Mouse (Mus musculus) hindbrain, embryonic 12.5 days (tissue): ENCODE measurements around the gene Syngap1. TPM values are rescaled to one million over a fixed set of nuclear protein-coding genes. Genes with fewer than 3 reads are reported as not detected.

Experiments used
- ATAC-seq: fragments of 200-750 bp; cut with Nextera tagmentation; 2 replicates; pipeline ENCODE4 v1.8.0; 2017; ENCODE audit warnings: moderate TSS enrichment; ENCODE audit not compliant: low FRiP score
- H3K27ac ChIP-seq: fragments of 300-500 bp; sonication (generic); 2 replicates; pipeline ENCODE4 v1.5.1; 2016; ENCODE audit warnings: mild to moderate bottlenecking
- H3K27me3 ChIP-seq: fragments of 300-500 bp; sonication (generic); 2 replicates; pipeline ENCODE4 v1.6.1; 2016; ENCODE audit warnings: mild to moderate bottlenecking
- H3K36me3 ChIP-seq: fragments of 300-500 bp; sonication (generic); 2 replicates; pipeline ENCODE4 v1.6.1; 2016; ENCODE audit warnings: mild to moderate bottlenecking
- H3K4me1 ChIP-seq: fragments of 300-500 bp; sonication (generic); 2 replicates; pipeline ENCODE4 v1.6.1; 2016
- H3K4me2 ChIP-seq: fragments of 300-500 bp; sonication (generic); replicated peaks from 2 replicates; pipeline ENCODE4 v1.6.1; 2016; ENCODE audit warnings: mild to moderate bottlenecking
- H3K4me3 ChIP-seq: fragments of 300-500 bp; sonication (generic); 2 replicates; pipeline ENCODE4 v1.5.1; 2016; ENCODE audit warnings: mild to moderate bottlenecking
- H3K9ac ChIP-seq: fragments of 300-500 bp; sonication (generic); 2 replicates; pipeline ENCODE4 v1.6.1; 2016; ENCODE audit warnings: mild to moderate bottlenecking, moderate library complexity
- H3K9me3 ChIP-seq: fragments of 300-500 bp; sonication (generic); replicated peaks from 2 replicates; pipeline ENCODE4 v1.6.1; 2016; ENCODE audit warnings: mild to moderate bottlenecking
- WGBS: fragments of 180-500 bp; shearing (Covaris S2); methylation state at CpG from one replicate; pipeline ENCODE4 v1.1.7; 2016; 5-methylcytosine and 5-hydroxymethylcytosine counted together
- polyA plus RNA-seq: library from polyadenylated mRNA; unstranded; fragments of >200 nt; fragmentation: Nextera tagmentation; extraction: Ambion mirVana; gene quantifications from 2 replicates; pipeline ENCODE4 v1.2.1, GENCODE M21; 2016

Syngap1 gene
- polyA plus RNA-seq, 1 experiment from 2014 or later = 4.2 TPM

- Histone ChIP-seq H3K27me3 (no peaks in the 10 kb centered on the region), H3K4me2 (no peak overlapping the region), H3K4me3 (no peak overlapping the region), H3K9me3 (no peaks in the 10 kb centered on the region), H3K27ac (no peak overlapping the region), H3K36me3 (peaks cover 25% of the 10 kb centered on the region), H3K4me1 (no peaks in the 10 kb centered on the region), H3K9ac (no peak overlapping the region)
- ATAC-seq = no peak
- WGBS = 95% methylated on average over 4 of the region's 4 CpGs
These were observed 42.3 kb downstream of the Syngap1 start for GRCm38 (mm10) chr17:26983382-26983781.

GRCm38 (mm10) chr17:26985503-26986179 lies 44.6 kb downstream of the Syngap1 start:
- H3K27ac ChIP-seq = no peak overlapping the region
- no peak for ATAC-seq
- no peaks in the 10 kb centered on the region for H3K9me3 ChIP-seq
- no peaks in the 10 kb centered on the region for H3K4me1 ChIP-seq
- WGBS = 77% methylated on average over 10 of the region's 10 CpGs
- H3K36me3 ChIP-seq = peaks cover 8% of the 10 kb centered on the region; the same call in 1 of the 2 replicates
- H3K27me3 ChIP-seq = no peaks in the 10 kb centered on the region
- H3K4me3 ChIP-seq = no peak overlapping the region
- H3K4me2 ChIP-seq = no peak overlapping the region
- H3K9ac ChIP-seq = no peak overlapping the region

DNA sequence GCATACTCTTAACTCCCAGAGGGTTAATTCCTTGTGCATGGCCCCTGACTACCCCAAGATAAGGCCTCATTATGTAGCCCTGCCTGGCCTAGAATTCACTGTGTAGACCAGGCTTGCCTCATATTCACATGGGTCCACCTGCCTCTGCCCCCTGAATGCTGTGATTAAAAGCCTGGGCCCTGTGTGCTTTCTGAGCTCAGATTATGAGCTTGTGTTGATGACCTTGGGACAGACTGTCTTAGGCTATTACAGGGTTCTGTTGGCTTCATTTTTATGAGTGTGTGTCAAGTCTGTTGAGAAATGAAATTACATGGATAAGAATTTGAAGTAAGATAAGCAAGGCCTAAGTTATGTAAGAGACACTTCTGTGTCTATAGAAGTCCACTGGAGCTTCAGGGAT lies 49.5 kb downstream of the Syngap1 start:
- no peaks in the 10 kb centered on the region for H3K4me1 ChIP-seq
- H3K27ac ChIP-seq = no peak overlapping the region
- H3K4me2 ChIP-seq = no peak overlapping the region
- no peak overlapping the region for H3K9ac ChIP-seq
- H3K27me3 ChIP-seq = no peaks in the 10 kb centered on the region
- H3K4me3 ChIP-seq = no peak overlapping the region
- H3K9me3 ChIP-seq = no peaks in the 10 kb centered on the region
- ATAC-seq = no peak
- no peaks in the 10 kb centered on the region for H3K36me3 ChIP-seq

- H3K4me3 ChIP-seq = no peak overlapping the region
- H3K27me3 ChIP-seq = no peaks in the 10 kb centered on the region
- no peaks in the 10 kb centered on the region for H3K4me1 ChIP-seq
- no peak for ATAC-seq
- no peaks in the 10 kb centered on the region for H3K9me3 ChIP-seq
- H3K9ac ChIP-seq = no peak overlapping the region
- H3K4me2 ChIP-seq = no peak overlapping the region
- H3K27ac ChIP-seq = no peak overlapping the region
- 88% methylated on average over 14 of the region's 14 CpGs for whole genome bisulfite sequencing
- no peaks in the 10 kb centered on the region for H3K36me3 ChIP-seq
These were observed 53.4 kb downstream of the Syngap1 start for GRCm38 (mm10) chr17:26994410-26994809.

- Histone ChIP-seq H3K27ac (no peak overlapping the region), H3K4me2 (no peak overlapping the region), H3K36me3 (no peaks in the 10 kb centered on the region), H3K9me3 (no peaks in the 10 kb centered on the region), H3K9ac (no peak overlapping the region), H3K27me3 (no peaks in the 10 kb centered on the region), H3K4me1 (no peaks in the 10 kb centered on the region), H3K4me3 (no peak overlapping the region)
- ATAC-seq = no peak
- 79% methylated on average over 6 of the region's 6 CpGs for WGBS
These were observed 54.0 kb downstream of the Syngap1 start for GRCm38 (mm10) chr17:26995006-26995405.

DNA sequence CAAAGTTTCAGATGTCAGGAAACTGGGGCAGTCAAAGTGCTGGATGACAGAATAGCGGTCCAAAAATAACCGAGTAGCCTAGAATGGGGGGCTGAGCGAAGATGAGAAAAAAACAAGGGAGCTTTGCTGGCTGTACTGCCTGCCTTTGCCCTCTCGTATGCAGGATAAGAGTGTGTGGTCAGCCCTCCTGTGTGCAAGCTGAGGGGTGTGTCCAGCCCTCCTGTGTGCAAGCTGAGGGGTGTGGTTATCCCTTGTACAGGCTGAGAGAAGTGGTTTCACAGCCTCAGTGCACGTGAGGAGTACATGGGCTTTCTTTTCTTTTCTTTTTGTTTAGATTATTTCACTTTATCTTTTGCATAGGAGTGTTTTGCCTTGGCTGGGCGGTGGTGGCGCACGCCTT lies 54.5 kb downstream of the Syngap1 start:
- Histone ChIP-seq H3K4me2 (no peak overlapping the region), H3K27me3 (no peaks in the 10 kb centered on the region), H3K4me3 (no peak overlapping the region), H3K27ac (no peak overlapping the region), H3K9me3 (no peaks in the 10 kb centered on the region), H3K36me3 (no peaks in the 10 kb centered on the region), H3K9ac (no peak overlapping the region), H3K4me1 (no peaks in the 10 kb centered on the region)
- ATAC-seq = no peak
- 78% methylated on average over 8 of the region's 8 CpGs for WGBS

- no peak overlapping the region for H3K4me3 ChIP-seq
- H3K9me3 ChIP-seq = no peaks in the 10 kb centered on the region
- no peaks in the 10 kb centered on the region for H3K4me1 ChIP-seq
- H3K9ac ChIP-seq = no peak overlapping the region
- no peaks in the 10 kb centered on the region for H3K36me3 ChIP-seq
- no peak overlapping the region for H3K4me2 ChIP-seq
- no peak for ATAC-seq
- WGBS = 79% methylated on average over 4 of the region's 4 CpGs
- H3K27ac ChIP-seq = no peak overlapping the region
- no peaks in the 10 kb centered on the region for H3K27me3 ChIP-seq
These were observed 56.6 kb downstream of the Syngap1 start for GRCm38 (mm10) chr17:26997661-26998060.

- no peak overlapping the region for H3K4me3 ChIP-seq
These were observed 57.2 kb downstream of the Syngap1 start for GRCm38 (mm10) chr17:26998283-26998682.

GRCm38 (mm10) chr17:26999996-27000395 lies 58.9 kb downstream of the Syngap1 start:
- ATAC-seq = no peak

More at GRCm38 (mm10) chr17:26998283-26998682, 57.2 kb downstream of the Syngap1 start:
- Histone ChIP-seq H3K9ac (no peak overlapping the region), H3K27me3 (no peaks in the 10 kb centered on the region), H3K9me3 (no peaks in the 10 kb centered on the region), H3K27ac (no peak overlapping the region), H3K36me3 (no peaks in the 10 kb centered on the region), H3K4me2 (no peak overlapping the region), H3K4me1 (no peaks in the 10 kb centered on the region)
- WGBS = 90% methylated on average over 15 of the region's 15 CpGs
- ATAC-seq = no peak

DNA sequence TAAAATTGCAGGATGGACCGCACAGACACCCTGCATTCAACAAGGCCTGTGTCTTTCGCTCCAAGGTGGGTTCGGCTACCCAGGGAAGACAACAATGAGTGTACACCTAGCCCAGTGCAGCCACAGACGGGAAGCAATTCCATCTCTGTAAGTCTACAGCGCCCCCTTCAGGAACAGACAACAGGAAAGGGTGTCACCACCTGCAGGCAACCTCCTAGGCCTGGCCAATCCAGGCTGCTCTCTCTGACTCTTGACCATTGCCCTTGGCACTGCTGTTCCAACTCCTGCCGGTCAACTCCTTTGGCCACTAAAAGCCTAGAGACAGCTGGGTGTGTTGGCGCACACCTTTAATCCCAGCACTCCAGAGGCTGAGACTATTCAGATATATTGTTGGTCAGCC lies 60.1 kb downstream of the Syngap1 start:
- 72% methylated on average over 7 of the region's 7 CpGs for WGBS
- H3K9me3 ChIP-seq = no peaks in the 10 kb centered on the region

More at GRCm38 (mm10) chr17:26999996-27000395, 58.9 kb downstream of the Syngap1 start:
- Histone ChIP-seq H3K4me3 (no peak overlapping the region), H3K27me3 (peaks cover 6% of the 10 kb centered on the region; the same call in 1 of the 2 replicates), H3K27ac (no peak overlapping the region), H3K4me1 (no peaks in the 10 kb centered on the region; the same call in 1 of the 2 replicates), H3K9me3 (no peaks in the 10 kb centered on the region), H3K9ac (no peak overlapping the region), H3K4me2 (no peak overlapping the region), H3K36me3 (no peaks in the 10 kb centered on the region)
- 80% methylated on average over 12 of the region's 12 CpGs for WGBS

DNA sequence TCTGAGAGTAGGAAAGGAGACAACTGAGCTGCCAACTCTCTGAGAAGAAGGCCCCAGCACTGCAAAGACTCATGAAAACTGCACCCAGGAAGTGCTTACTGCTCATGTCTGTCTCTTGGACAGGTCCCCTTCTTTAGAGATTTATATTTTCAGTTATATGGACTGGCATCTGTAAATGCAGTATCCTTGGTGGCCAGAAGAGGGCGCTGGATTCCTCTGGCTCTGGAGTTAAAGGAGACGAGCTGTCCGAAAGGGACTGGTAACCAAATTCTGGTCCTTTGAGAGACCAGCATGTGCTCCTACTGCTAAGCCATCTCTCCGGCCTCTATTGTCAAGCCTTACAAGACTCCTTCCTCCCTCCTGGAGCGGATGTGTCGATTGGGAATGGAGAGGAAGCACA lies 60.8 kb downstream of the Syngap1 start:
- ATAC-seq = no peak
- WGBS = 47% methylated on average over 6 of the region's 6 CpGs

More for the DNA sequence above, 60.1 kb downstream of the Syngap1 start:
- Histone ChIP-seq H3K27me3 (peaks cover 6% of the 10 kb centered on the region; the same call in 1 of the 2 replicates), H3K27ac (no peak overlapping the region), H3K4me2 (no peak overlapping the region), H3K4me3 (no peak overlapping the region), H3K9ac (no peak overlapping the region), H3K4me1 (no peaks in the 10 kb centered on the region; the same call in 1 of the 2 replicates), H3K36me3 (no peaks in the 10 kb centered on the region)
- no peak for ATAC-seq

GRCm38 (mm10) chr17:27004431-27004830 lies 63.4 kb downstream of the Syngap1 start:
- no peaks in the 10 kb centered on the region; the same call in 1 of the 2 replicates for H3K4me1 ChIP-seq
- no peak overlapping the region for H3K27ac ChIP-seq
- H3K9ac ChIP-seq = no peak overlapping the region
- H3K9me3 ChIP-seq = no peaks in the 10 kb centered on the region
- no peak for ATAC-seq
- peaks cover 6% of the 10 kb centered on the region; the same call in 1 of the 2 replicates for H3K27me3 ChIP-seq
- no peaks in the 10 kb centered on the region for H3K36me3 ChIP-seq
- H3K4me3 ChIP-seq = no peak overlapping the region
- H3K4me2 ChIP-seq = no peak overlapping the region
- 35% methylated on average over 9 of the region's 9 CpGs for WGBS

More for the DNA sequence above, 60.8 kb downstream of the Syngap1 start:
- no peaks in the 10 kb centered on the region for H3K9me3 ChIP-seq
- H3K9ac ChIP-seq = no peak overlapping the region
- H3K4me2 ChIP-seq = no peak overlapping the region
- no peak overlapping the region for H3K4me3 ChIP-seq
- no peaks in the 10 kb centered on the region for H3K36me3 ChIP-seq
- peaks cover 6% of the 10 kb centered on the region; the same call in 1 of the 2 replicates for H3K27me3 ChIP-seq
- no peaks in the 10 kb centered on the region; the same call in 1 of the 2 replicates for H3K4me1 ChIP-seq
- no peak overlapping the region for H3K27ac ChIP-seq
